ENCODE assay signal across 8 mouse cellular contexts in the genomic region with DNA sequence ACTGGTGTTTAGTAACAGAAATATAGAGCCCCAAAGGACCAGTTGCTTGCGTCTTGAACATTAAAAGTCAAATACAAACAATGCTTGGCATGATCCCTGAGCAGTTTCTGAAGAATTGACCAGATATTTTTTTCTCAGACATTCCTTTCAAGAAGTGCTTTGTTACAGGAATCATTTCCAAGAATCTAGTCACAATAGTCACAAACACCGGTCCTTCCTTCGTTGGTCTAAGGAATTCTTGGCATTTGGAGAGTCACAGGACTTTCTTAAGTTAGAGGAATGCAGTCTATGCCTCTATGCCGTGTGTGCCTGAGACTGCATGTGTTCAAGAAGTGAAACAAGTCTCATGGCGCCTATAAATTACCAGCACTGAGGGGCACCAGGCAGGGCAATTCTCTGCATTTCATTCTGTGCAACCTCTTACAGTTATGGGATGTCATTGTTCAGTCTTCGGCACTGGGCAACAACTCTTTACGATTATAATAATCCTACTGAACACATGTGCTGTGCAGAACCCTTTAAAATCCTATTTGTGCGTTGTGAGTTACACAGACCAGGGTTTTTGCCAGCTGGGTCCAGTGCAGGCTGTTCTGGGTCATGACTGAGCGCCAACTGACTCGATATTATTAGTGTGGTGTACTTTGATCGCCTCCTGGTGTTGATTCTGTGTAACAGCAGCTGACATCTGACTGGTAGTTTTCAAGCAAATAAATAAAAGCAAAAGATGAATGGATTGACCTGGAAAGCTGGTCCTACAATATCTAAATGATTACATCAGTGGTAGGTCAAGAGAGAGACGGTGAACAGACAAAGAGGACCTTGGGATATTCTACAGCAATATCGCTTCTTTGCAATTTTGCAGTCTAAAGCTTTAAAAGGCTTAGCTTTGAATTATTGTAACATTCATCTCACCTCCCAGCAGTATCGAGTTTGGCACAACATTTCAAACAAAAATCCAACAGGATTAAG.
DNase-seq lines count a peak whose midpoint lies in the region; ATAC-seq and TF ChIP-seq lines count a peak whose summit lies in the region.

No protein-coding gene starts in this region.

- DNase-seq in c-Kit-positive CD71-positive TER-119-positive erythroid progenitor cells, embryonic 14.5 days (ENCODE audit: low spot score) = peak; percentile 7
- DNase-seq in kidney, postnatal 10 days = peak; percentile 91
- peak; percentile 42 for DNase-seq in liver, adult 2 months (ENCODE audit: extremely low read depth, low read depth, low spot score)
- peak; percentile 53 to 81 for DNase-seq in urinary bladder, postnatal 36 days (ENCODE audit: low spot score in 2 of 2)

- no peaks in the 10 kb centered on the region for H3K27me3 ChIP-seq in E14TG2a.4 (ENCODE audit: insufficient read depth, low read length)
- no peaks in the 10 kb centered on the region for H3K27me3 ChIP-seq in forebrain, embryonic 12.5 days
- no peaks in the 10 kb centered on the region for H3K27me3 ChIP-seq in heart, embryonic 16.5 days (ENCODE audit: control insufficient read depth, insufficient read depth, low read length)
- H3K27me3 ChIP-seq in liver, adult 2 months (ENCODE audit: control insufficient read depth, insufficient read depth, low read length) = no peaks in the 10 kb centered on the region
- no peaks in the 10 kb centered on the region for H3K27me3 ChIP-seq in neural tube, embryonic 15.5 days (replicated peaks)

- H3K4me3 ChIP-seq in E14TG2a.4 (replicated peaks; ENCODE audit: low read length) = no peak overlapping the region
- H3K4me3 ChIP-seq in forebrain, embryonic 12.5 days (replicated peaks) = no peak overlapping the region
- H3K4me3 ChIP-seq in heart, embryonic 16.5 days (ENCODE audit: low read length) = peak overlapping the region; percentile 14; the same call in 1 of the 2 replicates
- no peak overlapping the region for H3K4me3 ChIP-seq in liver, adult 2 months (ENCODE audit: insufficient read depth, low read depth, low read length)
- H3K4me3 ChIP-seq in neural tube, embryonic 15.5 days (replicated peaks) = peak overlapping the region; percentile 7; the same call in 1 of the 2 replicates

- peak; percentile 84 for ATAC-seq in forebrain, embryonic 12.5 days (ENCODE audit: low FRiP score)
- ATAC-seq in heart, embryonic 16.5 days (replicated peaks; ENCODE audit: extremely low read depth, insufficient read depth, low FRiP score) = 0 out of 2 replicates have a peak, but pooled peaks have one; percentile 52
- ATAC-seq in neural tube, embryonic 15.5 days (ENCODE audit: low FRiP score) = peak; percentile 96

- WGBS in forebrain, embryonic 12.5 days = 49% methylated on average over 14 of the region's 14 CpGs
- WGBS in heart, embryonic 16.5 days = 34% methylated on average over 14 of the region's 14 CpGs
- 43% methylated on average over 14 of the region's 14 CpGs for WGBS in liver, adult 2 months
- WGBS in neural tube, embryonic 15.5 days = 34% methylated on average over 14 of the region's 14 CpGs

- TF ChIP-seq CTCF in E14TG2a.4 (conservative IDR thresholded peaks at IDR 0.05; ENCODE audit: low read length) = peak; percentile 85
- TF ChIP-seq CTCF in liver, adult 2 months (IDR thresholded peaks at IDR 0.05; ENCODE audit: low read depth, low read length) = peak; percentile 49

- no peaks in the 10 kb centered on the region for H3K4me1 ChIP-seq in E14TG2a.4 (replicated peaks; ENCODE audit: low read depth, low read length)
- H3K4me1 ChIP-seq in forebrain, embryonic 12.5 days = peaks cover 3% of the 10 kb centered on the region; the same call in 1 of the 2 replicates
- no peaks in the 10 kb centered on the region for H3K4me1 ChIP-seq in heart, embryonic 16.5 days (ENCODE audit: control insufficient read depth, insufficient read depth, low read length)
- no peaks in the 10 kb centered on the region for H3K4me1 ChIP-seq in liver, adult 2 months (ENCODE audit: control insufficient read depth, insufficient read depth, low read length)
- H3K4me1 ChIP-seq in neural tube, embryonic 15.5 days = peaks cover 5% of the 10 kb centered on the region

- H3K9ac ChIP-seq in forebrain, embryonic 12.5 days = no peak overlapping the region
- peak overlapping the region; percentile 16; the same call in 1 of the 2 replicates for H3K9ac ChIP-seq in heart, embryonic 16.5 days (ENCODE audit: low read length)
- no peak overlapping the region for H3K9ac ChIP-seq in liver, adult 2 months (ENCODE audit: low read depth, low read length)
- H3K9ac ChIP-seq in neural tube, embryonic 15.5 days (replicated peaks) = no peak overlapping the region

- no peak for TF ChIP-seq POLR2A in liver, adult 2 months (IDR thresholded peaks at IDR 0.05; ENCODE audit: extremely low read depth, insufficient read depth, low read length)

- H3K79me2 ChIP-seq in liver, adult 2 months (ENCODE audit: control insufficient read depth, insufficient read depth, low read length) = no peaks in the 10 kb centered on the region

- peaks cover 25% of the 10 kb centered on the region for H3K9me3 ChIP-seq in E14TG2a.4 (ENCODE audit: low read length)
- no peaks in the 10 kb centered on the region for H3K9me3 ChIP-seq in forebrain, embryonic 12.5 days
- H3K9me3 ChIP-seq in heart, embryonic 16.5 days (replicated peaks; ENCODE audit: control insufficient read depth, low read length) = no peaks in the 10 kb centered on the region
- no peaks in the 10 kb centered on the region for H3K9me3 ChIP-seq in neural tube, embryonic 15.5 days (replicated peaks)

- no peak overlapping the region for H3K4me2 ChIP-seq in forebrain, embryonic 12.5 days
- peak overlapping the region; percentile 53 for H3K4me2 ChIP-seq in heart, embryonic 16.5 days (ENCODE audit: low read depth, low read length)
- H3K4me2 ChIP-seq in neural tube, embryonic 15.5 days = peak overlapping the region; percentile 45

- no peak overlapping the region for H3K27ac ChIP-seq in forebrain, embryonic 12.5 days
- H3K27ac ChIP-seq in heart, embryonic 16.5 days (ENCODE audit: low read length) = 0 out of 2 replicates have a peak overlapping the region, but pooled peaks have one; percentile 13
- no peak overlapping the region for H3K27ac ChIP-seq in liver, adult 2 months (replicated peaks; ENCODE audit: insufficient read depth, low read depth, low read length)
- peak overlapping the region; percentile 29 for H3K27ac ChIP-seq in neural tube, embryonic 15.5 days (replicated peaks)

- no peaks in the 10 kb centered on the region for H3K36me3 ChIP-seq in E14TG2a.4 (ENCODE audit: insufficient read depth, low read length)
- H3K36me3 ChIP-seq in forebrain, embryonic 12.5 days (replicated peaks) = no peaks in the 10 kb centered on the region
- H3K36me3 ChIP-seq in heart, embryonic 16.5 days (ENCODE audit: control insufficient read depth, insufficient read depth) = no peaks in the 10 kb centered on the region
- H3K36me3 ChIP-seq in liver, adult 2 months (ENCODE audit: control insufficient read depth, insufficient read depth, low read length) = no peaks in the 10 kb centered on the region
- no peaks in the 10 kb centered on the region for H3K36me3 ChIP-seq in neural tube, embryonic 15.5 days

Comparison
In these comparisons a context has a peak if more than half of its experiments do, and no peak if none do; other contexts are left out.
1. H3K4me3 ChIP-seq: peak in heart, embryonic 16.5 days (single experiment) and neural tube, embryonic 15.5 days (single experiment); none in E14TG2a.4 (single experiment), forebrain, embryonic 12.5 days (single experiment) and liver, adult 2 months (single experiment).
2. DNase-seq: peak in every context shown above with its lines; median percentile 91 in kidney, postnatal 10 days; 67 in urinary bladder, postnatal 36 days; 42 in liver, adult 2 months; 7 in c-Kit-positive CD71-positive TER-119-positive erythroid progenitor cells, embryonic 14.5 days.
3. H3K27ac ChIP-seq: peak in heart, embryonic 16.5 days (single experiment) and neural tube, embryonic 15.5 days (single experiment); none in forebrain, embryonic 12.5 days (single experiment) and liver, adult 2 months (single experiment).
4. Peak in every context shown above with its lines, with median percentiles within 50 percentile points of each other: ATAC-seq.